Mouse (Mus musculus) CH12.LX (cell line): ENCODE results near the gene Atg16l2. TPM values are rescaled to one million over a fixed set of nuclear protein-coding genes. Genes with fewer than 3 reads are reported as not detected.

Experiments used
- DNase-seq: peaks from one replicate; pipeline ENCODE4 v3.0.0-alpha.2; 2013; ENCODE audit errors: extremely low read depth
- H3K27ac ChIP-seq: 2 replicates; pipeline ENCODE4 v1.5.1; 2012; ENCODE audit warnings: low read depth, mild to moderate bottlenecking, control low read depth, moderate library complexity; ENCODE audit not compliant: insufficient read depth
- H3K27me3 ChIP-seq: replicated peaks from 2 replicates; pipeline ENCODE3; 2012; ENCODE audit warnings: inconsistent platforms
- H3K36me3 ChIP-seq, 2 experiments: replicated peaks in 1 of 2; 2 replicates each; pipeline versions ENCODE3 to v1.6.1; 2012; ENCODE audit warnings: inconsistent platforms in 1 of 2, low read length in 1 of 2, mild to moderate bottlenecking in 1 of 2, mixed read lengths in 1 of 2, moderate library complexity in 1 of 2; ENCODE audit not compliant: control insufficient read depth in 1 of 2, insufficient read depth in 1 of 2
- H3K4me1 ChIP-seq, 2 experiments: 2 replicates each; pipeline ENCODE4 v1.6.1; 2012; ENCODE audit warnings: inconsistent platforms in 1 of 2, moderate library complexity in 1 of 2; ENCODE audit not compliant: insufficient read depth in 2 of 2, control insufficient read depth in 1 of 2
- H3K4me2 ChIP-seq: 2 replicates; pipeline ENCODE4 v1.6.1; 2012; ENCODE audit warnings: low read depth, mild to moderate bottlenecking, control low read depth; ENCODE audit not compliant: poor library complexity, insufficient read depth, severe bottlenecking
- H3K4me3 ChIP-seq, 3 experiments: fragments of 150-350 bp in 1 of 3; sonication (generic) in 1 of 3; replicated peaks in 1 of 3; 2 replicates each; pipeline versions ENCODE3 to v1.5.1; 2011 to 2012; ENCODE audit warnings: low read depth in 2 of 3, low read length in 2 of 3, mild to moderate bottlenecking in 2 of 3, moderate library complexity in 2 of 3, control low read depth in 1 of 3, improper control_type of control experiment in 1 of 3, inconsistent platforms in 1 of 3, mixed read lengths in 1 of 3; ENCODE audit not compliant: poor library complexity in 1 of 3
- H3K79me2 ChIP-seq: replicated peaks from 2 replicates; pipeline ENCODE4 v1.6.1; 2012; ENCODE audit warnings: mild to moderate bottlenecking, moderate library complexity; ENCODE audit not compliant: control insufficient read depth, poor library complexity, insufficient read depth, severe bottlenecking; ENCODE audit errors: extremely low read depth
- H3K9ac ChIP-seq: 2 replicates; pipeline ENCODE4 v1.6.1; 2012; ENCODE audit warnings: low read depth, mild to moderate bottlenecking, control low read depth, moderate library complexity; ENCODE audit not compliant: insufficient read depth
- H3K9me3 ChIP-seq: replicated peaks from 2 replicates; pipeline ENCODE3; 2012; ENCODE audit warnings: low read length, inconsistent platforms, mixed read lengths
- BHLHE40 ChIP-seq: IDR thresholded peaks from 2 replicates; pipeline ENCODE4 v1.6.1; 2011; ENCODE audit warnings: mild to moderate bottlenecking, low read depth, low read length, improper control_type of control experiment
- CHD1 ChIP-seq: IDR thresholded peaks from 2 replicates; pipeline ENCODE4 v1.6.1; 2012; ENCODE audit warnings: low read depth, low read length, improper control_type of control experiment, inconsistent platforms
- CHD2 ChIP-seq: IDR thresholded peaks from 2 replicates; pipeline ENCODE4 v1.6.1; 2011; ENCODE audit warnings: low read length, improper control_type of control experiment
- CTCF ChIP-seq, 2 experiments: IDR thresholded peaks in 1 of 2; conservative IDR thresholded peaks in 1 of 2; 2 replicates each; pipeline ENCODE4 v1.5.1; 2011 to 2012; ENCODE audit warnings: low read depth in 2 of 2, low read length in 2 of 2, improper control_type of control experiment in 1 of 2, inconsistent platforms in 1 of 2, mild to moderate bottlenecking in 1 of 2, moderate library complexity in 1 of 2
- EP300 ChIP-seq: IDR thresholded peaks from 2 replicates; pipeline ENCODE4 v1.6.1; 2011; ENCODE audit warnings: low read length, improper control_type of control experiment
- GABPA ChIP-seq: IDR thresholded peaks from 2 replicates; pipeline ENCODE4 v1.6.1; 2012; ENCODE audit warnings: low read depth, low read length, improper control_type of control experiment, inconsistent platforms; ENCODE audit not compliant: insufficient replicate concordance
- HCFC1 ChIP-seq: IDR thresholded peaks from 2 replicates; pipeline ENCODE4 v1.6.1; 2012; ENCODE audit warnings: low read depth, mild to moderate bottlenecking, inconsistent platforms, low read length, improper control_type of control experiment
- IRF4 ChIP-seq: IDR thresholded peaks from 2 replicates; pipeline ENCODE4 v1.6.1; 2014; ENCODE audit warnings: low read depth, mild to moderate bottlenecking, inconsistent platforms, low read length, improper control_type of control experiment
- JUN ChIP-seq: IDR thresholded peaks from 2 replicates; pipeline ENCODE4 v1.6.1; 2011; ENCODE audit warnings: low read depth, mild to moderate bottlenecking, low read length, improper control_type of control experiment, moderate library complexity; ENCODE audit not compliant: insufficient read depth
- JUND ChIP-seq: conservative IDR thresholded peaks from 2 replicates; pipeline ENCODE4 v1.6.1; 2011; ENCODE audit warnings: low read depth, low read length, improper control_type of control experiment
- KAT2A ChIP-seq: IDR thresholded peaks from 2 replicates; pipeline ENCODE4 v1.6.1; 2012; ENCODE audit warnings: low read length, improper control_type of control experiment, inconsistent platforms; ENCODE audit not compliant: insufficient replicate concordance
- MAFK ChIP-seq: IDR thresholded peaks from 2 replicates; pipeline ENCODE4 v1.6.1; 2011; ENCODE audit warnings: low read length, improper control_type of control experiment; ENCODE audit not compliant: insufficient replicate concordance
- MYC ChIP-seq: IDR thresholded peaks from 2 replicates; pipeline ENCODE4 v1.6.1; 2011; ENCODE audit warnings: low read depth, mild to moderate bottlenecking, improper control_type of control experiment, low read length
- PAX5 ChIP-seq: IDR thresholded peaks from 2 replicates; pipeline ENCODE4 v1.6.1; 2012; ENCODE audit warnings: low read length, inconsistent platforms, mixed read lengths
- POLR2AphosphoS2 ChIP-seq: IDR thresholded peaks from 2 replicates; pipeline ENCODE4 v1.6.1; 2011; ENCODE audit warnings: low read depth, low read length, improper control_type of control experiment
- RAD21 ChIP-seq: IDR thresholded peaks from 2 replicates; pipeline ENCODE4 v1.6.1; 2011; ENCODE audit warnings: low read depth, mild to moderate bottlenecking, low read length, improper control_type of control experiment, moderate library complexity
- SIN3A ChIP-seq: IDR thresholded peaks from 2 replicates; pipeline ENCODE4 v1.6.1; 2012; ENCODE audit warnings: low read length, improper control_type of control experiment, inconsistent platforms
- TBP ChIP-seq: conservative IDR thresholded peaks from 2 replicates; pipeline ENCODE4 v1.6.1; 2011; ENCODE audit warnings: low read depth, low read length, improper control_type of control experiment
- USF1 ChIP-seq: IDR thresholded peaks from 2 replicates; pipeline ENCODE4 v1.6.1; 2014; ENCODE audit warnings: low read depth, mild to moderate bottlenecking, inconsistent platforms, low read length, improper control_type of control experiment
- USF2 ChIP-seq: conservative IDR thresholded peaks from 2 replicates; pipeline ENCODE4 v1.6.1; 2011; ENCODE audit warnings: low read depth, low read length, improper control_type of control experiment
- ZC3H11A ChIP-seq: IDR thresholded peaks from 2 replicates; pipeline ENCODE4 v1.6.1; 2012; ENCODE audit warnings: low read depth, mild to moderate bottlenecking, inconsistent platforms, low read length, improper control_type of control experiment
- ZKSCAN1 ChIP-seq: IDR thresholded peaks from 2 replicates; pipeline ENCODE4 v1.6.1; 2012; ENCODE audit warnings: low read depth, inconsistent platforms, low read length, improper control_type of control experiment, borderline replicate concordance
- ZMIZ1 ChIP-seq: IDR thresholded peaks from 2 replicates; pipeline ENCODE4 v1.6.1; 2012; ENCODE audit warnings: low read depth, mild to moderate bottlenecking, inconsistent platforms, low read length, improper control_type of control experiment
- ZNF384 ChIP-seq: IDR thresholded peaks from 2 replicates; pipeline ENCODE4 v1.6.1; 2012; ENCODE audit warnings: low read depth, low read length, improper control_type of control experiment, inconsistent platforms
- dilution Hi-C: fragments of 300-500 bp; cut with MboI; formaldehyde crosslinking; loops from 2 replicates; pipeline ENCODE4 v1.14.3; 2020; ENCODE audit warnings: low sequenced_read_pairs; ENCODE audit not compliant: extremely low pct_unique_long_range_greater_than_20kb, extremely low pct_ligation_motif_present
- in situ Hi-C: fragments of 300-500 bp; cut with MboI; formaldehyde crosslinking; loops from 3 replicates; pipeline ENCODE4 v1.14.3; 2019; ENCODE audit warnings: low sequenced_read_pairs, low pct_ligation_motif_present, low pct_unique_long_range_greater_than_20kb, mixed read lengths
- polyA plus RNA-seq: library from polyadenylated mRNA; unstranded; fragments of >175 nt; gene quantifications from 2 replicates; pipeline ENCODE4 v1.2.1, GENCODE M21; 2012; ENCODE audit warnings: low read depth; ENCODE audit not compliant: insufficient read length
- total RNA-seq, 2 experiments: library from RNA; depleted of rRNA; stranded (reverse); fragments of 300-350 nt in 1 of 2; fragments of >200 nt in 1 of 2; gene quantifications; 2 replicates each; pipeline ENCODE4 v1.2.3; 2012 to 2014

Gene Atg16l2
- total and polyA plus RNA-seq, 3 experiments: 12.7 to 43.8 (median 15.4) TPM

DNA sequence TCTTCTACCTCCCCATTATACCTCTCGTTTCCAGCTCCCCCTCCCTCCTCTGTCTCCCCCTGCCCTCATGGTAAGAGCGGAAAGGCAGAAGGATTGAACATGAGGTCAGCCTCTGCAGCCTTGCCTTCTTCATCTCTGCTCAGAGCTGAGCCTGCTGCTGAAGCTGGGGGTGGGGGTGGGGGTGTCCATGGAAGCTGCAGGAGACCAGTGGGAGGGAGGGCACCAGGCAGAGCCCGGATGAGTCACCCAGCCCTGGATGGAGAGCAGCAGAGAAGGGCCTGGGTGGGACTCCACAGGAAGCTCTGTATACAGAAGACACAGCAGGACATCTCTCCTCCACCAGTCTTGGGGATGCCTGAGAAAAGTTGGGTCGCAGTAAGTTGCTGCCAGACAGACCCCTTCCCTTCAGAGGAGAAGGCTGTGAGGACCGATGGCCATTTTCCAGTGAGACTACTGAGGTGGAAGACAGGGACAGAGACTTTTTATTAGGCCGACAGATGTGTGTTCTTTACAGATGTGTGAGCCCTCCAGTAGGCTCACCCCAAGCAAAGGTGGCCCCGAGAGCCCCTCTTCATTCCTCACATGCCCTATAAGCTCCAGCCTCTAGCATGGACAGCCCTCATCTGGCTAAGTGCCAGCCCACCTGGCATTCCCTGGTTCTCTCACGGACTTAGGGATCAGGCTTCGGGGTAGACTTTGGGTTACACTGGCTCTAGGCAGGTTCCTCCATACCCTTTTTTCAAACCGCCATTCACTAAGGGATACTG is 28.2 kb upstream of the Atg16l2 start:
- no peaks in the 10 kb centered on the region for H3K79me2 ChIP-seq
- dilution Hi-C loops (no loop called here), in situ Hi-C loops (no loop called here)
- H3K4me3 ChIP-seq: no peak overlapping the region
- H3K27me3 ChIP-seq: peaks cover 3% of the 10 kb centered on the region
- H3K9me3 ChIP-seq: no peaks in the 10 kb centered on the region
- H3K4me1 ChIP-seq: peaks cover 0 to 15% of the 10 kb centered on the region in 2 experiments; a peak in 2 of 4 replicates
- no peak overlapping the region for H3K9ac ChIP-seq
- H3K36me3 ChIP-seq: no peaks in the 10 kb centered on the region
- no peak overlapping the region for H3K27ac ChIP-seq
- no peak for DNase-seq
- no peak for TF ChIP-seq USF1
- no peak for TF ChIP-seq HCFC1
- TF ChIP-seq ZC3H11A: no peak
- TF ChIP-seq USF2: no peak
- no peak for TF ChIP-seq ZNF384
- no peak for TF ChIP-seq CHD1
- TF ChIP-seq ZMIZ1: no peak
- TF ChIP-seq GABPA: no peak
- TF ChIP-seq MAFK: no peak
- H3K4me2 ChIP-seq: no peak overlapping the region

DNA sequence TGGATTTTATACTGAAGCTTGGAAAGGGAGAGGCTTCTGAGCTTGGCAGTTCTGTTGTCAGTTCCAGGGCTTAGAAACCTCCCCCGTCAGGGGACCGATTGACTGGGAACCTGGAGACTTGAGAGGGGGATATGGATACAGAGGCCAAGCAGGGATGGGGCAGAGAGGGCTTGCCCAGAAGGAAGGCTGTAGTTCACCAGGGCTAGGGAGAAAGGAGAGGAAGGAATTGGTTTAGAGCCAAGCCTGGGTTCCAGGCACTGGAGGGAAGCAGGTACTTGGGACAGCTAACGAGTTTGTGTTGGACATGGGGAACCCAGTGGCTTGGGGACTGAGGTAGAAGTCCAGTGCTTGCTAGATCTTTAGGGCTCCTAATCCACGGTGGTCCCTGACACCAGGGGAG is 27.6 kb upstream of the Atg16l2 start:
- H3K4me2 ChIP-seq: no peak overlapping the region
- no peak overlapping the region for H3K9ac ChIP-seq
- no peak for DNase-seq
- in situ Hi-C loops: no loop called here
- no peaks in the 10 kb centered on the region for H3K79me2 ChIP-seq
- no peak overlapping the region for H3K4me3 ChIP-seq
- no peaks in the 10 kb centered on the region for H3K9me3 ChIP-seq
- H3K27me3 ChIP-seq: peaks cover 3% of the 10 kb centered on the region
- no peak overlapping the region for H3K27ac ChIP-seq
- peaks cover 0 to 15% of the 10 kb centered on the region in 2 experiments; a peak in 2 of 4 replicates for H3K4me1 ChIP-seq
- TF ChIP-seq TBP (no peak), USF2 (no peak), CHD2 (no peak), KAT2A (no peak), BHLHE40 (no peak), ZKSCAN1 (no peak), MYC (no peak), GABPA (no peak), CHD1 (no peak), EP300 (no peak), POLR2AphosphoS2 (no peak), JUND (no peak), IRF4 (no peak), JUN (no peak), SIN3A (no peak), PAX5 (no peak), RAD21 (no peak), CTCF (conservative IDR thresholded peaks at IDR 0.05 in 1 of 2, IDR thresholded peaks at IDR 0.05 in 1 of 2; ENCODE audit: low read depth in 2 of 2, low read length in 2 of 2) (no peak)
- dilution Hi-C loops: no loop called here
- no peaks in the 10 kb centered on the region for H3K36me3 ChIP-seq
